Mouse (Mus musculus): Measurements from ENCODE around the gene Vamp9.

DNA sequence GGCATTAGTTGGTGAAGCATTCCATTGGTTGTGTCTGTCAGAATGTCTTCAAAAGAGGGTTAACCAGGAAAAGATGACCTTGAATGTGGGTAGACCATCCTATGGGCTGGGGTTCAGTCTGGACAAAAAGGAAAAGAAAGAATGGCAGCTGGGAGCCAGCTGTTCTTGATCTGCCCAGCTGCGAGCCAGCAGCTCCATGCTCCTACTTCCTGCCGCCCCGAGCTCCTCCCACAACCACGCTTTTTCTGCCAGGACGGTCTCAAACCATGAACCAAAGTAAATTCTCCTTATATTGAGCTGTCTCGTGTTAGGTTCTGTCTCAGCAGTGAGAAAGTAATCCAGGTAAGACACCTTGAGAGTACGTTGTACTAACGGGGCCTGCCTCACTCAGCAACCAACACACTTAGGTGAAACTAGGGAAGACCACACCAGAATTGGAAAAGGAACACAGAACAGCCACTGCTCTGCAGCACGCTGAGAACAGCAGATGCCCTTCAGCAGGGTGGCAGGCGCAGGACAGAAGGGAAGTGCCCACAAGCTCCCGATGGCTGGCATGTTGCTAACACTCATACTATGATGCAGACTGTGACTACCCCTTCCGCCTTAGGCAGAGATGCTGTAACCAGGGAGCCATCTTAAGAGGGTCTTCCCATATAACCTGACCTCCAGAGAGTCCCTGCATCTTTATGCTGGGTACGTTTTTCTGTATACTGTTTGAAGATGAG lies 42.2 kb upstream of the Vamp9 start:
- TF ChIP-seq CTCF (IDR thresholded peaks at IDR 0.05; ENCODE audit: borderline replicate concordance, extremely low read depth, insufficient read depth, insufficient read length) (no peak), POLR2A (IDR thresholded peaks at IDR 0.05; ENCODE audit: borderline replicate concordance, extremely low read depth, insufficient read depth, insufficient read length, poor library complexity, severe bottlenecking) (no peak)

All from brain, embryonic 14.5 days (tissue).